Mouse (Mus musculus) megakaryocyte, embryonic 14.5 days (primary cell): ENCODE data around the gene Gm21974.

Source experiments
- FLI1 ChIP-seq: IDR thresholded peaks from 2 replicates; pipeline ENCODE4 v1.6.1; 2012; ENCODE audit warnings: low read length, inconsistent platforms, mixed read lengths
- GATA1 ChIP-seq: IDR thresholded peaks from 3 replicates; pipeline ENCODE4 v1.6.1; 2012; ENCODE audit warnings: mixed read lengths, low read length, inconsistent platforms, borderline replicate concordance

- TF ChIP-seq GATA1 (no peak), FLI1 (no peak)
Measured at GRCm38 (mm10) chr7:127918203-127918602, 22.9 kb upstream of the Gm21974 start.
